Mouse (Mus musculus): ENCODE results near the gene C730034F03Rik.

DNA sequence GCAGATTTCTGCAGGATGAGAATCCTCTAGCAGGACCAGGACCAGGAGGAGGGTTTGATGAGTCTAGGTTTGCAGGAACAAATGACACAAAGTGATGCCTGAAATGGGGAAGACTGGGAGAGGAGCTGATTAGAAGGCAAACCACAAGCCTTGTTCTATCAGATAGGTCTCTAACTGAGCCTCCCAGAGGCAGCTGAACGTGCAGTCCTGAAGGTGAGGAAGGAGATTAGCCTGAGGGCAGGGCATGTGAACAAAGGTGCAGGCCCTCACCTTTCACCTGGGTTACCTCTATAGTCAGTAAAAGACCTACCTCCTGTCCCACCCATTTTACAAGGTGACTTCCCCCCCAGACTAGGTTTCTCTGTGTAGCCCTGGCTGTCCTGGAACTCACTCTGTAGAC lies 29.7 kb upstream of the C730034F03Rik start:
- no peak for TF ChIP-seq CTCF (IDR thresholded peaks at IDR 0.05; ENCODE audit: control insufficient read depth, insufficient read depth, low read length)
- TF ChIP-seq POLR2A (IDR thresholded peaks at IDR 0.05; ENCODE audit: borderline replicate concordance, control insufficient read depth, low read depth, low read length), result no peak

Data from bone marrow, adult 2 months (tissue).